Mouse (Mus musculus): ENCODE measurements around the gene Gad2. TPM values are rescaled to one million over a fixed set of nuclear protein-coding genes. Genes with fewer than 3 reads are reported as not detected.

The Gad2 gene
- polyA plus RNA-seq, 1 experiment = not detected

GRCm38 (mm10) chr2:22646134-22646533 is 24.1 kb downstream of the Gad2 start:
- no peak for DNase-seq (ENCODE audit: low read depth)

GRCm38 (mm10) chr2:22648394-22648793 is 26.4 kb downstream of the Gad2 start:
- DNase-seq (ENCODE audit: low read depth) = no peak

GRCm38 (mm10) chr2:22651826-22652225 is 29.8 kb downstream of the Gad2 start:
- no peak for DNase-seq (ENCODE audit: low read depth)

GRCm38 (mm10) chr2:22663731-22664130 is 41.7 kb downstream of the Gad2 start:
- no peak for DNase-seq (ENCODE audit: low read depth)

GRCm38 (mm10) chr2:22670415-22670814 is 48.4 kb downstream of the Gad2 start:
- DNase-seq (ENCODE audit: low read depth) = no peak

- DNase-seq (ENCODE audit: low read depth) = no peak
Measured at GRCm38 (mm10) chr2:22671348-22671747, 49.3 kb downstream of the Gad2 start.

- DNase-seq (ENCODE audit: low read depth) = no peak
Measured at GRCm38 (mm10) chr2:22677066-22677465, 55.1 kb downstream of the Gad2 start.

GRCm38 (mm10) chr2:22679944-22680343 is 57.9 kb downstream of the Gad2 start:
- DNase-seq (ENCODE audit: low read depth) = no peak

GRCm38 (mm10) chr2:22689969-22690368 is 68.0 kb downstream of the Gad2 start:
- DNase-seq (ENCODE audit: low read depth) = no peak

- DNase-seq (ENCODE audit: low read depth) = no peak
Measured at GRCm38 (mm10) chr2:22704780-22705727, 83.0 kb downstream of the Gad2 start.

GRCm38 (mm10) chr2:22706233-22706632 is 84.2 kb downstream of the Gad2 start:
- no peak for DNase-seq (ENCODE audit: low read depth)

GRCm38 (mm10) chr2:22721522-22722470 is 99.8 kb downstream of the Gad2 start:
- DNase-seq (ENCODE audit: low read depth) = no peak

GRCm38 (mm10) chr2:22723927-22724534 is 102.0 kb downstream of the Gad2 start:
- DNase-seq (ENCODE audit: low read depth) = no peak

GRCm38 (mm10) chr2:22727113-22727512 is 105.1 kb downstream of the Gad2 start:
- no peak for DNase-seq (ENCODE audit: low read depth)

GRCm38 (mm10) chr2:22736134-22736533 is 114.1 kb downstream of the Gad2 start:
- DNase-seq (ENCODE audit: low read depth) = no peak

- no peak for DNase-seq (ENCODE audit: low read depth)
Measured at GRCm38 (mm10) chr2:22739369-22739768, 117.4 kb downstream of the Gad2 start.

- DNase-seq (ENCODE audit: low read depth) = no peak
Measured at GRCm38 (mm10) chr2:22740441-22740840, 118.4 kb downstream of the Gad2 start.

- no peak for DNase-seq (ENCODE audit: low read depth)
Measured at GRCm38 (mm10) chr2:22741222-22741621, 119.2 kb downstream of the Gad2 start.

Measured in gonadal fat pad, adult 2 months (tissue).